Mouse (Mus musculus) c-Kit-negative CD71-positive TER-119-positive erythroid progenitor cells, embryonic 14.5 days (primary cell): Measurements from ENCODE around the gene Defb39.

Source experiments
- DNase-seq: peaks from one replicate; pipeline ENCODE4 v3.0.0-alpha.2; 2013; ENCODE audit warnings: low read depth, low spot score

The Defb39 gene

GRCm38 (mm10) chr8:19064710-19065109, at the start of gene Defb39:
TSS of gene Defb39 (minus strand) at chr8:19064810.
- no peak for DNase-seq

- DNase-seq, result no peak
Measured at GRCm38 (mm10) chr8:19066013-19066412, 1.4 kb upstream of the Defb39 start.

- DNase-seq, result no peak
Measured at GRCm38 (mm10) chr8:19062891-19063290, 1.7 kb downstream of the Defb39 start.

DNA sequence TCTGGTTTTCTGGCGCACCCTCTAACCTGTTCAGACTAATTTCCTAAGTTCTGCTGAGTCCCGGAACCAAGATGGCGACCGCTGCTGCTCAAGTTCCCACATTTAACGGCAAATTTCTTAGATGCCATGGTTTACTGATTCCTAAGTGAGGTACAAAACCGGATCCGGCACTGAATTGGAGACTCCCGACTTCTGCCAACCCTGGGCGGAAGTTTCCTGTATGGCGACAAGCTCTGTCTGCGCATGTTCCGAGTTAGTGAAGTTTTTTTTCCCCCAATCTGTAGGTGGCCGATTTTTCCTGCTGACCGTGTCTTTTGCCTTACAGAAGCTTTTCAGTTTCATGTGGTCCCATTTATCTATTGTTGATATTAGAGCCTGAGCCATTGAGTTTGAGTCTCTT, 19.4 kb downstream of the Defb39 start:
- no peak for DNase-seq

GRCm38 (mm10) chr8:19026466-19026865, 38.1 kb downstream of the Defb39 start, which contains the start of gene Defb38:
TSS of gene Defb38 (minus strand) at chr8:19026566.
- DNase-seq, result no peak
